Mouse (Mus musculus) sigmoid colon, adult 10 weeks (tissue): Measurements from ENCODE around the gene Pkig. TPM values are rescaled to one million over a fixed set of nuclear protein-coding genes. Genes with fewer than 3 reads are reported as not detected.

Source experiments
- polyA plus RNA-seq: library from polyadenylated mRNA; stranded (reverse); fragments of 350-450 nt; fragmentation: Illumina TruSeq; extraction: RNeasy Lipid Tissue Mini Kit (QIAGEN cat#74804); gene quantifications from one replicate; pipeline ENCODE4 v1.2.3, GENCODE M21; 2014; ENCODE audit warnings: low read depth, low replicate concordance

Pkig gene
- 26.8 TPM for polyA plus RNA-seq

GRCm38 (mm10) chr2:163657975-163658886 lies at the start of gene Pkig:
Gene Pkig, plus strand, starts transcription at chr2:163658386.

GRCm38 (mm10) chr2:163644575-163645385 lies 13.4 kb upstream of the Pkig start, which contains the start of gene Serinc3:
Gene Serinc3, minus strand, starts transcription at chr2:163645131.

GRCm38 (mm10) chr2:163749647-163750611 lies 91.7 kb downstream of the Pkig start, which contains the start of gene Ada:
Gene Ada, minus strand, starts transcription at chr2:163750239.

Other genes starting within 250 kb of the Pkig start
- 77.9 TPM for gene Oser1, start 233.7 kb upstream of the Pkig start, polyA plus RNA-seq
- gene Gdap1l1, start 219.9 kb upstream of the Pkig start, polyA plus RNA-seq: not detected
- 8.3 TPM for gene Fitm2, start 185.8 kb upstream of the Pkig start, polyA plus RNA-seq
- not detected for gene R3hdml, start 166.1 kb upstream of the Pkig start, polyA plus RNA-seq
- gene Hnf4a, start 151.6 kb upstream of the Pkig start, polyA plus RNA-seq: 152 TPM
- 29.0 TPM for gene Ttpal, start 56.1 kb upstream of the Pkig start, polyA plus RNA-seq
- gene Serinc3, start 13.3 kb upstream of the Pkig start, polyA plus RNA-seq: 687 TPM
- 0.95 TPM for gene Ada, start 91.9 kb downstream of the Pkig start, polyA plus RNA-seq
- not detected for gene Ccn5, start 162.5 kb downstream of the Pkig start, polyA plus RNA-seq
- gene Kcnk15, start 195.3 kb downstream of the Pkig start, polyA plus RNA-seq: not detected